Mouse (Mus musculus) embryonic facial prominence, embryonic 14.5 days (tissue): ENCODE measurements around the gene Ppm1k. TPM values are rescaled to one million over a fixed set of nuclear protein-coding genes. Genes with fewer than 3 reads are reported as not detected.

Experiments used
- ATAC-seq: fragments of 200-750 bp; cut with Nextera tagmentation; 2 replicates; pipeline ENCODE4 v1.8.0; 2017; ENCODE audit warnings: low read depth, moderate number of reproducible peaks, moderate TSS enrichment
- DNase-seq: peaks from one replicate; pipeline ENCODE4 v3.0.0-alpha.2; 2015; ENCODE audit warnings: low spot score
- H3K27ac ChIP-seq: fragments of 300-500 bp; sonication (generic); replicated peaks from 2 replicates; pipeline ENCODE4 v1.5.1; 2014; ENCODE audit warnings: low read depth, mild to moderate bottlenecking, low read length, moderate library complexity
- H3K27me3 ChIP-seq: fragments of 300-500 bp; sonication (generic); replicated peaks from 2 replicates; pipeline ENCODE4 v1.6.1; 2014; ENCODE audit warnings: low read length; ENCODE audit not compliant: control insufficient read depth, insufficient read depth
- H3K36me3 ChIP-seq: fragments of 300-500 bp; sonication (generic); 2 replicates; pipeline ENCODE4 v1.6.1; 2014; ENCODE audit warnings: low read length, mixed read lengths; ENCODE audit not compliant: control insufficient read depth, insufficient read depth
- H3K4me1 ChIP-seq: fragments of 300-500 bp; sonication (generic); 2 replicates; pipeline ENCODE4 v1.6.1; 2014; ENCODE audit warnings: antibody characterized with exemption, low read length; ENCODE audit not compliant: control insufficient read depth, insufficient read depth
- H3K4me2 ChIP-seq: fragments of 300-500 bp; sonication (generic); 2 replicates; pipeline ENCODE4 v1.6.1; 2014; ENCODE audit warnings: low read depth, mild to moderate bottlenecking, low read length, moderate library complexity, mixed read lengths
- H3K4me3 ChIP-seq: fragments of 300-500 bp; sonication (generic); 2 replicates; pipeline ENCODE4 v1.5.1; 2014; ENCODE audit warnings: low read depth, mild to moderate bottlenecking, low read length
- H3K9ac ChIP-seq: fragments of 300-500 bp; sonication (generic); 2 replicates; pipeline ENCODE4 v1.6.1; 2014; ENCODE audit warnings: low read depth, mild to moderate bottlenecking, low read length, moderate library complexity, mixed read lengths
- H3K9me3 ChIP-seq: fragments of 300-500 bp; sonication (generic); 2 replicates; pipeline ENCODE4 v1.6.1; 2016; ENCODE audit warnings: low read length; ENCODE audit not compliant: control insufficient read depth
- WGBS: fragments of 180-500 bp; shearing (Covaris S2); extraction: QIAGEN DNeasy Blood & Tissue Kit; methylation state at CpG from one replicate; pipeline ENCODE4 v1.1.7; 2014; 5-methylcytosine and 5-hydroxymethylcytosine counted together
- polyA plus RNA-seq: library from polyadenylated mRNA; unstranded; fragments of >200 nt; fragmentation: Nextera tagmentation; extraction: Ambion mirVana; gene quantifications from 2 replicates; pipeline ENCODE4 v1.2.1, GENCODE M21; 2014

The Ppm1k gene
- 3.0 and 3.5 TPM in 2 replicates for polyA plus RNA-seq

DNA sequence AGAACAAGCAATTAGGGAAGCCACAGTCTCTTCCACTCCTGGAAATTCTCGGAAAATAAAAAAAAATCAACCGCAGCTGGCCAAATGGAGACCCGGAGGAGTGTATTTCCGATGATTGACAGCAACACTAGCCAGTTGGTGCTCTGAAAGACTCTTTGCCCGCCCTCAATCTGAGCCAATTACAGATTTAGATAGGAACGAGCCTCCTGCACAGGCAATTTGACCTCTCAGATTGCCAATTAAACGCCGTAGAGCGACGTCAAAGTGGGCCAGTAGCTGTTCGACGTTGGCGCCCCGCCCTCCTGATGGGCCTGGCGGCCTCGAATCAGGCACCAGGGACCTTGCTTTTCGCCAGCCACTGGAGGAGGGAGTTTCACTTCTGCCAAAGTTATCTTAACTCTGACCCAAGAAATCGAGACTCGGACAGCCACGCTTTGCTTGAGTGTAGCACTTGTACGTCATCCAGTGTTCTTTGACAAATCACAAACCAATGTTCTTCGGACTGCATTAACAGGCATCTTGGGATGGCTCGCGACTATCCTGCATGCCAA lies at the start of gene Ppm1k:
Gene Ppm1k, minus strand, starts transcription at position 83 of the 551 bp plus-strand sequence.
- 1% methylated on average over 24 of the region's 24 CpGs for WGBS
- DNase-seq (peak; percentile 100), ATAC-seq (peak; percentile 99)
- H3K27me3 ChIP-seq, result no peaks in the 10 kb centered on the region
- H3K27ac ChIP-seq, result peak within 1 kb of the TSS; percentile 87
- H3K4me3 ChIP-seq, result peak within 1 kb of the TSS; percentile 72
- H3K4me2 ChIP-seq, result peak within 1 kb of the TSS; percentile 77
- H3K9ac ChIP-seq, result peak within 1 kb of the TSS; percentile 79
- peaks cover 8% of the 10 kb centered on the region; the same call in 1 of the 2 replicates for H3K4me1 ChIP-seq
- no peaks in the 10 kb centered on the region for H3K9me3 ChIP-seq
- no peaks in the 10 kb centered on the region for H3K36me3 ChIP-seq

DNA sequence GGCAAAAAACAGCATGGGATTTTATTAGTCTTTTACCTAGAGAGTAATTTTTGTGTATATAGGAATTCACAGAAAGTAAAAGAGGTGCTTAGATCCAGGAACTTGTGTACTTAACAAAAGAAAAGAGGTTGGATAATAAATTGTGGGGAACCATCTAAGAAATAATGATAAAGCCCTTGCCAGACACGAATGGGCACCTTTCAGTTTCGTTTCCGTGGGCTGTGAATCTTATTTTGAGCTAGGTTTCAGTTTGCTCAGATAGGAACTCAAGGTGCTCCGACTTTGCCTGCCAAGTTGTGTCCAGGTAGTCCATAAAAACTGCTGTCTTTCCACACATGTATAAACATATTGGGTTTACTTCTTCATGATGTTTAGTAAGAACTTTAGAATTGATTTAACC lies 47.1 kb upstream of the Ppm1k start:
- Histone ChIP-seq H3K27ac (no peak overlapping the region), H3K4me1 (no peaks in the 10 kb centered on the region), H3K27me3 (no peaks in the 10 kb centered on the region), H3K9me3 (no peaks in the 10 kb centered on the region), H3K4me2 (no peak overlapping the region), H3K9ac (no peak overlapping the region), H3K36me3 (no peaks in the 10 kb centered on the region), H3K4me3 (no peak overlapping the region)
- no peak for ATAC-seq
- WGBS, result 88% methylated on average over 4 of the region's 4 CpGs
- no peak for DNase-seq

DNA sequence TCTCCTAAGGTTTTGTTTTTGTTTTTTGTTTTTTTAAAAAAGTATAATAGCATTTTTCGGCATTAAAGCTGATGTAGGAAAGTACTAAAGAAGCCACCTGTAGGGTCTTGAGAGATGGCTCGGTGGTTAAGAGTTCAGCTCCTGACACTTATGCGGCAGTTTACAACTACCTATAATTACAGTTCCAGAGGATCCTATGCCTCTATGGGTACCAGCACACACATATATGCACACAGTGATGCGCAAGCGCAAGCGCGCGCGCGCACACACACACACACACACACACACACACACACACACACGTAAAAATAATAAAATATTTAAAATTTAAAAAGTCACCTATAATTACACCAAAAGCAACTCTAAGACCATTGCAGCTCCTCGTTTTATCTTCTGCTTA lies 46.3 kb upstream of the Ppm1k start:
- DNase-seq, result no peak
- no peak for ATAC-seq
- Histone ChIP-seq H3K4me2 (peak overlapping the region; percentile 82), H3K36me3 (no peaks in the 10 kb centered on the region), H3K9ac (no peak overlapping the region), H3K27ac (no peak overlapping the region), H3K9me3 (no peaks in the 10 kb centered on the region), H3K27me3 (no peaks in the 10 kb centered on the region), H3K4me1 (no peaks in the 10 kb centered on the region), H3K4me3 (peak overlapping the region; percentile 55)
- WGBS, result 84% methylated on average over 12 of the region's 12 CpGs

DNA sequence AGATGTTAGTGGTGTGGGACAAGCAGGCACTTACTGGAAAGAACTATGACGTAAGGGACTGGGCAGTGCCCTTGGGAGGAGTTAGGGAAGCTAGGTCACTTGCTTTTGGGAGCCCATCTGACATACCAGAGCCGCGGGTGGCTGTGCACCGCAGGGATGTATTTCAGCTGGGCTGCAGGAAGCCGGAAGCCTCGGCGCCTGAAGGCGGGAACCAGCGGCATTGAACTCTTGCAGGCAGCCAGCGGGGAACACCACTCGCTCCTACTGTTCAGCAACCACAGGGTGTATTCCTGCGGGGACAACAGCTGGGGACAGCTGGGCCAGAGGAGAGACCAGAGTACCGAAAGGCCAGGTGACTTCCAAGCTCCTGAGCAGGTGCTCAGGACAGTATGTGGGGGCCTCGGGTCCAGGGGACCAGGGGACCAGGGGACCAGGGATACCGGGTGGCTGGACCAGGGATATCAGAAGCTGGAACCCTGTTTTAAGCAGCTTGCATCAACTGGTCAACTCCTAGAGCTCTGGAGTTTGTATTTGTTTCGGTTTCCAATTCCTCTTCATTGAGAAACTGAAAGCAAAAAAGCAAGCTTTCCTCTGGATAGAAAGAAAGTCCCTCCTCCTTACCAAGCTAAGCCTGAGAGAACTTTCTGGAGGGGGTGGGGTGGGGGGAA lies 45.7 kb upstream of the Ppm1k start, which contains the start of gene Herc6:
Gene Herc6, plus strand, starts transcription at position 120 of the 668 bp plus-strand sequence.
- Histone ChIP-seq H3K4me3 (peak within 1 kb of the TSS; percentile 55), H3K27ac (0 out of 2 replicates have a peak within 1 kb of the TSS, but pooled peaks have one; percentile 41), H3K36me3 (no peaks in the 10 kb centered on the region), H3K9ac (peak within 1 kb of the TSS; percentile 72), H3K4me2 (peak within 1 kb of the TSS; percentile 82), H3K27me3 (no peaks in the 10 kb centered on the region), H3K4me1 (no peaks in the 10 kb centered on the region), H3K9me3 (no peaks in the 10 kb centered on the region)
- ATAC-seq, result peak; percentile 76
- WGBS, result 3% methylated on average over 15 of the region's 16 CpGs
- peak; percentile 68 for DNase-seq

DNA sequence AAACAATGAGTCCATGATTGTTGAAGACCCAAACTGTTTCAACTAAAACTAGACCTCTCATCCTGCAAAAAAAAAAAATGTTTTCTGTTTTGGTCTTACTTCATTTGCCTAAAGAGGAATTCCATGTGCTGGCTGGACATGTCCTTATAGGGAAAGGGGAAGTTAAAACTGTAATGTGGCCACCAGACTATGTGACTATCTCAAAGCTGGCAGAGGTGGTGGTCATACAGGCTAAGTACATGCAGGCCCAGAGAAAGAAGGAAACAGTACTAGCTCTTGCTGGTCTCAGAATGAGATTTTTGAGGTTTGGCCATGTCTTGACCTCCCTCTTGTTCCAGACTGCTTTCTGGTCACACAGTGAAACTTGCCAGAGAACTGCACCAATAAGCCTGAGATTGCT lies 36.3 kb upstream of the Ppm1k start:
- DNase-seq (no peak), ATAC-seq (no peak)
- H3K27ac ChIP-seq, result no peak overlapping the region
- no peaks in the 10 kb centered on the region for H3K9me3 ChIP-seq
- no peaks in the 10 kb centered on the region for H3K27me3 ChIP-seq
- no peak overlapping the region for H3K9ac ChIP-seq
- no peaks in the 10 kb centered on the region for H3K36me3 ChIP-seq
- no peaks in the 10 kb centered on the region for H3K4me1 ChIP-seq
- no peak overlapping the region for H3K4me3 ChIP-seq
- H3K4me2 ChIP-seq, result no peak overlapping the region

DNA sequence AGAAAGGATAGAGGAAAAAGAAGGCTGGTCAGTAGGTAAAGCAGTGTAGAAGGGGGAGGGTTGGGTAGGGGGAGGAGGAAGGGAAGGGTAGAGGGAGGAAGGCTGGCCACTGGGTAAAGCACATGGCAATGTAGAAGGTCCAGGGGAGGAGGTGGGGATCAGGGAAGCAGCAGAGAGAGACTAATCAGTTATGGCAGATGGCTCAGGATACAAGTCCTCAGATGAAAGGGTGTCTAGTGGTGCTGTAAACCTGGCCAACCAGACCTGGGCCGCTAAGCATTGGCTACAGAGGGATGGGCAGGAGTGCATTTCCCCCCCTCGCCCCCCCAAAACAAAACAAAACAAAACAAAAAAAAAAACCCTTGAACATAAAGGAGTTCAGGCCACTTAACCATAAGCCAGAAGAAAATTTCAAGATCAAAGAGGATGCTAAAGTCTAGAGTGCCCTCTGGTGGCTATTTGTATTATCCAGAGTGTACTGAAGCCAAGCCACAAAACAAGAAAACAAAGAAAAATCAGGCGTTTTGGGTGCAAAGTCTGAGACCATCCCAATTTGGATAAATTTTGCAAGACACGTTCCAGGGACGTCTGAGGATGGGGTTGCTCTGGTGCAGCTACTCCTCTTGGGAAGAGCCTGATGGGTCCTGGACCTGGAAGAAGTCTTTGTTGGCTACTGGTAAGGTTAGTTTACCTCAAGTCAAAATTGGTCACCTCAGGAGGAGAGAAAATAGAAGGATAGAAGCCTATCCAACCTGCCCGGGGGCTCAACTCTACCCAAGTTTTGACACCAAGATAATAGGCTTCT lies 35.1 kb upstream of the Ppm1k start:
- H3K27me3 ChIP-seq, result no peaks in the 10 kb centered on the region
- DNase-seq, result peak; percentile 74
- no peaks in the 10 kb centered on the region for H3K9me3 ChIP-seq
- WGBS, result 11% methylated on average over 6 of the region's 6 CpGs
- H3K4me3 ChIP-seq, result no peak overlapping the region
- H3K36me3 ChIP-seq, result no peaks in the 10 kb centered on the region
- no peak overlapping the region for H3K9ac ChIP-seq
- H3K4me2 ChIP-seq, result no peak overlapping the region
- ATAC-seq, result no peak
- no peak overlapping the region for H3K27ac ChIP-seq
- no peaks in the 10 kb centered on the region for H3K4me1 ChIP-seq

DNA sequence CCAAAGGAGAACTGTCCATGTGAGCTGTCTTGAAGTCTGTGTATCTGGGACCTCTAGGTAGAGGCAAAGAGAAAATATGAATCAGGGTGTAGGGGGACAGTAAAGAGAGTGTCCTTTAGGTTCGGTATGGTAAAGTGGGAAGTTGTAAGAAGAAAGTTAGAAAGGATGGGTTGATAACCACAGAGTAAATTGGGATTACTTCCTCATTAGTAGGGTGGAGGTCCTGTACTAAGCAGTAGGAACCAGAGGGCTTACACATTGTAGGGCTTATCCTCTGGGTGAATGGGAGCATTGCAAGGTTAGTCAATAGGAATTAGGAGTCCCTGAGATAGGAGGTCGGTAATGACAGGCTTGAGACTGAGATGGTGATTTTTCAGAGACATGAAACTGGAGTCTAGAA lies 32.4 kb upstream of the Ppm1k start:
- no peak overlapping the region for H3K4me2 ChIP-seq
- DNase-seq (no peak), ATAC-seq (no peak)
- no peak overlapping the region for H3K4me3 ChIP-seq
- no peaks in the 10 kb centered on the region for H3K4me1 ChIP-seq
- H3K9ac ChIP-seq, result no peak overlapping the region
- no peaks in the 10 kb centered on the region for H3K27me3 ChIP-seq
- H3K9me3 ChIP-seq, result no peaks in the 10 kb centered on the region
- H3K27ac ChIP-seq, result no peak overlapping the region
- H3K36me3 ChIP-seq, result no peaks in the 10 kb centered on the region
- 89% methylated on average over 2 of the region's 2 CpGs for WGBS

DNA sequence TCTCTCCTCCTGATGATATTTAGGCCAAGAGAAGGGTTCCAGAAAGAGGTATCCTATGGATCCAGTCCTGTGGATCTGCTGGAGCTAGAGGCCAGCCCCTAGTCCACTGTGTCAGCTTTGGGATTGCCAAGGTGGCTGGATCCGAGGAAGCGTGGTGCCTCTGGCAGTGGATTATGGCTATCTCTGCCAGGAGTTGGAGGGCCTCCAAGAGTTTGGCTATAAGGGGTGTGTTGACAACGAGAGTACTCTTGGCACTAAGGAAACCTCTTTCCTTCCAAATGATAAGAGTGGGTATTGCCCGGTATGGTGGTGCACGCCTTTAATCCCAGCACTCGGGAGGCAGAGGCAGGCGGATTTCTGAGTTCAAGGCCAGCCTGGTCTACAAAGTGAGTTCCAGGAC lies 30.2 kb upstream of the Ppm1k start:
- H3K27me3 ChIP-seq, result no peaks in the 10 kb centered on the region
- no peak for DNase-seq
- no peak overlapping the region for H3K4me3 ChIP-seq
- H3K4me2 ChIP-seq, result no peak overlapping the region
- no peaks in the 10 kb centered on the region for H3K36me3 ChIP-seq
- H3K4me1 ChIP-seq, result no peaks in the 10 kb centered on the region
- no peaks in the 10 kb centered on the region for H3K9me3 ChIP-seq
- ATAC-seq, result no peak
- WGBS, result 91% methylated on average over 7 of the region's 7 CpGs
- no peak overlapping the region for H3K27ac ChIP-seq
- H3K9ac ChIP-seq, result no peak overlapping the region
